Mouse (Mus musculus): ENCODE data around the gene Sipa1l3. TPM values are rescaled to one million over a fixed set of nuclear protein-coding genes. Genes with fewer than 3 reads are reported as not detected.

Sipa1l3 gene
- polyA plus RNA-seq, 1 experiment: 19.0 TPM

DNA sequence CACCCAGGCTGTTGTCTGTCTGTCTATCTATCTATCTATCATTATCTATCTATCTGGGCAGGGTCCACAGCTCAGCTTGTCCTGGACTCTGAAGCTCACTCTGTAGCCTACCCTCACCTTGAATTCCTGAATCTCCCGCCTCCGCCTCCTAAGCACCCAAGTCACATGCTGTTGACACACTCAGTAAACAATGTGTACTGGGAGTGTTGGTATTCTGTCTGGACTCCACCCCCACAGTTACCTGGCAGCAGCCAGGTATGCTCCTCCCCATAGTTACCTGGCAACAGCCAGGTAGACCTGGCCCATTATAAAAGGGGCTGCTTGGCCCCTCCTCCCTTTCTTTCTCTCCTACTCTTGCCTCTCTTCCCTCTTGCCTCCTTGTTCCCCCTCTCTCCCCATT lies 230.4 kb downstream of the Sipa1l3 start:
- H3K4me2 ChIP-seq (ENCODE audit: low read depth): no peak overlapping the region
- no peak overlapping the region for H3K4me3 ChIP-seq
- no peak overlapping the region for H3ac ChIP-seq (ENCODE audit: control insufficient read depth, insufficient read length)
- H3K36me3 ChIP-seq (ENCODE audit: control insufficient read depth, insufficient read depth): no peaks in the 10 kb centered on the region
- H3K79me2 ChIP-seq (ENCODE audit: control insufficient read depth, insufficient read depth): no peaks in the 10 kb centered on the region
- H3K27me3 ChIP-seq (ENCODE audit: control insufficient read depth, insufficient read depth, insufficient read length): peaks cover 4% of the 10 kb centered on the region
- no peak for TF ChIP-seq MYOD1 (IDR thresholded peaks at IDR 0.05; ENCODE audit: control insufficient read depth in 1 of 3, insufficient read length in 2 of 3, low read depth in 2 of 3)
- no peak for TF ChIP-seq CEBPB (IDR thresholded peaks at IDR 0.05; ENCODE audit: insufficient read depth, poor library complexity, severe bottlenecking)
- TF ChIP-seq USF1 (IDR thresholded peaks at IDR 0.05; ENCODE audit: low read depth): no peak
- TF ChIP-seq E2F4 (IDR thresholded peaks at IDR 0.05; ENCODE audit: insufficient read depth): no peak
- no peak for TF ChIP-seq REST (IDR thresholded peaks at IDR 0.05; ENCODE audit: insufficient read depth, insufficient read length)
- TF ChIP-seq POLR2A (IDR thresholded peaks at IDR 0.05; ENCODE audit: insufficient read length, low read depth): no peak
- TF ChIP-seq TCF12 (IDR thresholded peaks at IDR 0.05; ENCODE audit: insufficient read depth, poor library complexity, severe bottlenecking): no peak
- no peak for TF ChIP-seq TCF3 (IDR thresholded peaks at IDR 0.05; ENCODE audit: insufficient read length, low read depth)

DNA sequence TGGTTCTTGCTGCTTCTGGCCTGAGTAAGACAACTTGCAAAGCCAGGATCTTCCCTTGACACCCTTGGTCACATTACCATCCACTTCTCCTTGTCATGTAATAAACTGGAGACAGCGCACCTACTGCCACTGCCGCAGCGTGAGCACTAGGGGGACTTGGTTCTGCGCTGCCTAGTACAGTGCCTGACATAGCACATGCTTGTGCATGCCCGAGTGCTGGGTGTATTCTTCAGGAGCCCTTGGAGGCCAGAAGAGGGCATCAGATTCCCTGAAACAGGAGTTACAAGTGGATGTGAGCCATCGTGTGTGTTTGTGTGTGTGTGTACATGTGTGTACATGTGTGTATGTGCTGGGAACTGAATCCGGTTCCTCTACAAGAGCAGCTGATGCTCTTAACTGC lies 231.0 kb downstream of the Sipa1l3 start:
- TF ChIP-seq USF1 (IDR thresholded peaks at IDR 0.05; ENCODE audit: low read depth) (no peak), E2F4 (IDR thresholded peaks at IDR 0.05; ENCODE audit: insufficient read depth) (no peak), MYOG (IDR thresholded peaks at IDR 0.05; ENCODE audit: control insufficient read depth in 1 of 3, insufficient read depth in 1 of 3, insufficient read length in 2 of 3, low read depth in 2 of 3) (no peak), MYOD1 (IDR thresholded peaks at IDR 0.05; ENCODE audit: control insufficient read depth in 1 of 3, insufficient read length in 2 of 3, low read depth in 2 of 3) (no peak), REST (IDR thresholded peaks at IDR 0.05; ENCODE audit: insufficient read depth, insufficient read length) (no peak), TCF12 (IDR thresholded peaks at IDR 0.05; ENCODE audit: insufficient read depth, poor library complexity, severe bottlenecking) (no peak), POLR2A (IDR thresholded peaks at IDR 0.05; ENCODE audit: insufficient read length, low read depth) (no peak), SRF (IDR thresholded peaks at IDR 0.05; ENCODE audit: control insufficient read depth, insufficient read length, low read depth) (no peak), CEBPB (IDR thresholded peaks at IDR 0.05; ENCODE audit: insufficient read depth, poor library complexity, severe bottlenecking) (no peak), MAX (IDR thresholded peaks at IDR 0.05; ENCODE audit: low read depth) (no peak), POLR2AphosphoS2 (IDR thresholded peaks at IDR 0.05; ENCODE audit: insufficient read length, low read depth) (no peak), TCF3 (IDR thresholded peaks at IDR 0.05; ENCODE audit: insufficient read length, low read depth) (no peak)
- Histone ChIP-seq H3K27me3 (ENCODE audit: control insufficient read depth, insufficient read depth, insufficient read length) (peaks cover 7% of the 10 kb centered on the region), H3ac (ENCODE audit: control insufficient read depth, insufficient read length) (no peak overlapping the region), H3K4me3 (no peak overlapping the region), H3K4me2 (ENCODE audit: low read depth) (no peak overlapping the region), H3K36me3 (ENCODE audit: control insufficient read depth, insufficient read depth) (no peaks in the 10 kb centered on the region), H3K79me2 (ENCODE audit: control insufficient read depth, insufficient read depth) (no peaks in the 10 kb centered on the region)

DNA sequence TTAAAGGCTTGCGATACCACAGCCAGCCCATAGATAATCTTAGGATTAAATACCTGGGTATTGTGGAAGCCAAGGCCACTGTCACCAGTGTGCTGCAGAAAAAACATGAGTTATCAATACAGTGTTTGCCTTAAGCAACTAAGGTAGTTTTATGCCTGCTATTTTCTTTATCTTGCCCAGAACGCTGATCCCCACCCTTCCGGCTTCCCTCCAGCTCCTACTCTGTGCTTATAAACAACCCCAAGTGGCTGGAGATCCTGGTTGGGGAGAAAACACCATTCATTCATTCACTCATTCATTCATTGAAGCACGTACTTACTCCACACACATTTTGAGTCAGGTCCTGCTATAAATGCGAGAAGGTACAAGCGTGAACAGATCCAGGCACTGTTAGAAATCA lies 233.9 kb downstream of the Sipa1l3 start:
- Histone ChIP-seq H3K4me2 (ENCODE audit: low read depth) (no peak overlapping the region), H3K4me3 (no peak overlapping the region), H3ac (ENCODE audit: control insufficient read depth, insufficient read length) (no peak overlapping the region), H3K79me2 (ENCODE audit: control insufficient read depth, insufficient read depth) (no peaks in the 10 kb centered on the region), H3K36me3 (ENCODE audit: control insufficient read depth, insufficient read depth) (no peaks in the 10 kb centered on the region), H3K27me3 (ENCODE audit: control insufficient read depth, insufficient read depth, insufficient read length) (peaks cover 24% of the 10 kb centered on the region)
- TF ChIP-seq TCF12 (IDR thresholded peaks at IDR 0.05; ENCODE audit: insufficient read depth, poor library complexity, severe bottlenecking) (no peak), E2F4 (IDR thresholded peaks at IDR 0.05; ENCODE audit: insufficient read depth) (no peak), TCF3 (IDR thresholded peaks at IDR 0.05; ENCODE audit: insufficient read length, low read depth) (no peak), POLR2AphosphoS2 (IDR thresholded peaks at IDR 0.05; ENCODE audit: insufficient read length, low read depth) (no peak), MYOG (IDR thresholded peaks at IDR 0.05; ENCODE audit: control insufficient read depth in 1 of 3, insufficient read depth in 1 of 3, insufficient read length in 2 of 3, low read depth in 2 of 3) (no peak), REST (IDR thresholded peaks at IDR 0.05; ENCODE audit: insufficient read depth, insufficient read length) (no peak), SRF (IDR thresholded peaks at IDR 0.05; ENCODE audit: control insufficient read depth, insufficient read length, low read depth) (no peak), POLR2A (IDR thresholded peaks at IDR 0.05; ENCODE audit: insufficient read length, low read depth) (no peak), CEBPB (IDR thresholded peaks at IDR 0.05; ENCODE audit: insufficient read depth, poor library complexity, severe bottlenecking) (no peak), MYOD1 (IDR thresholded peaks at IDR 0.05; ENCODE audit: control insufficient read depth in 1 of 3, insufficient read length in 2 of 3, low read depth in 2 of 3) (no peak), MAX (IDR thresholded peaks at IDR 0.05; ENCODE audit: low read depth) (no peak), USF1 (IDR thresholded peaks at IDR 0.05; ENCODE audit: low read depth) (no peak)

DNA sequence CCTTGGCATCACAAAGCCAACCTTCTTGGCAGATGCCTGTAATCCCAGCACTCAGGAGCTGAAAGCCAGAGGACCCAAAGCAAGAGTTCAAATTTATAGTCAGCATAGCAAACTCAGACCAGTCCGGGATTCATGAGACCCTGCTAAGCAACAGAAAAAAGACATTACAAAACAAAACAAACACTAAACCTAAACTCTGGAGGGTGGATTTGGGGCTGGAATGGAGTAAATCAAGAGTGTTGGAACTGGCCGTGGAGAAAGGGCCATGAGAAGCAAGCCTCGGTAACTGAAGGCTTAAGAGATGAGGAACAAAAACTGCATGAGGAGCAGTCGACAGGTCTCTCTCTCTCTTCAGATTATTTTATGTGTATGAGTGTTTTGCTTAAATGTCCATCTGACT lies 234.6 kb downstream of the Sipa1l3 start:
- no peak overlapping the region for H3K4me2 ChIP-seq (ENCODE audit: low read depth)
- no peaks in the 10 kb centered on the region for H3K79me2 ChIP-seq (ENCODE audit: control insufficient read depth, insufficient read depth)
- no peak overlapping the region for H3K4me3 ChIP-seq
- peaks cover 24% of the 10 kb centered on the region for H3K27me3 ChIP-seq (ENCODE audit: control insufficient read depth, insufficient read depth, insufficient read length)
- no peak for TF ChIP-seq TCF12 (IDR thresholded peaks at IDR 0.05; ENCODE audit: insufficient read depth, poor library complexity, severe bottlenecking)
- TF ChIP-seq REST (IDR thresholded peaks at IDR 0.05; ENCODE audit: insufficient read depth, insufficient read length): no peak
- no peak for TF ChIP-seq CEBPB (IDR thresholded peaks at IDR 0.05; ENCODE audit: insufficient read depth, poor library complexity, severe bottlenecking)
- no peak for TF ChIP-seq MYOD1 (IDR thresholded peaks at IDR 0.05; ENCODE audit: control insufficient read depth in 1 of 3, insufficient read length in 2 of 3, low read depth in 2 of 3)
- no peak for TF ChIP-seq MYOG (IDR thresholded peaks at IDR 0.05; ENCODE audit: control insufficient read depth in 1 of 3, insufficient read depth in 1 of 3, insufficient read length in 2 of 3, low read depth in 2 of 3)
- no peak for TF ChIP-seq SRF (IDR thresholded peaks at IDR 0.05; ENCODE audit: control insufficient read depth, insufficient read length, low read depth)
- TF ChIP-seq POLR2A (IDR thresholded peaks at IDR 0.05; ENCODE audit: insufficient read length, low read depth): no peak
- TF ChIP-seq POLR2AphosphoS2 (IDR thresholded peaks at IDR 0.05; ENCODE audit: insufficient read length, low read depth): no peak
- TF ChIP-seq USF1 (IDR thresholded peaks at IDR 0.05; ENCODE audit: low read depth): no peak
- H3ac ChIP-seq (ENCODE audit: control insufficient read depth, insufficient read length): no peak overlapping the region
- H3K36me3 ChIP-seq (ENCODE audit: control insufficient read depth, insufficient read depth): no peaks in the 10 kb centered on the region
